Mouse (Mus musculus): ENCODE data around the gene Ddr1. TPM values are rescaled to one million over a fixed set of nuclear protein-coding genes. Genes with fewer than 3 reads are reported as not detected.

Gene Ddr1
- polyA plus RNA-seq, 1 experiment from 2014 or later: 49.1 TPM

DNA sequence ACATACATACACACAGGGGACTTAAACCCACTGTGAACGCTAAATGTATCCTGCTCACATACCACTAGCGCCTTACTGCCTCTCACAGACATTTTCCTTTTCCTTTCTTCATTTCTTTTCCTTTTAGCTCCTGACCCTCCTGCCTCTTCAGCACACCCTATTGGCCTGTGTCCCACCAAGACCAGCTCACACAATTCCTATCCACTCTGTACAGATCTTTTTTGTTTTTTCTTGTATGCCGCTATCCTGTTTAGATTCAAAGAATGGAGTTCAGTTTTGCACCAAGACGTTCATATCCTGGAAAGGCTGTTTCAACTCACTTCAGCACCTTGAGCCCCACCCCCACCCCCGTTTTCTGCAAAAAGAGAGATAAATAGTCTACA is 5.9 kb downstream of the Ddr1 start:
- H3K27me3 ChIP-seq (replicated peaks; ENCODE audit: low read depth, poor library complexity, severe bottlenecking): peaks cover 69% of the 10 kb centered on the region
- peak overlapping the region; percentile 87 for H3K27ac ChIP-seq (replicated peaks)
- peaks cover 64% of the 10 kb centered on the region for H3K4me1 ChIP-seq
- H3K36me3 ChIP-seq (replicated peaks): peaks cover 22% of the 10 kb centered on the region
- no peak for DNase-seq (ENCODE audit: low spot score)
- WGBS: 31% methylated on average over 5 of the region's 5 CpGs
- peaks cover 7% of the 10 kb centered on the region for H3K9me3 ChIP-seq
- H3K4me3 ChIP-seq: peak overlapping the region; percentile 54

DNA sequence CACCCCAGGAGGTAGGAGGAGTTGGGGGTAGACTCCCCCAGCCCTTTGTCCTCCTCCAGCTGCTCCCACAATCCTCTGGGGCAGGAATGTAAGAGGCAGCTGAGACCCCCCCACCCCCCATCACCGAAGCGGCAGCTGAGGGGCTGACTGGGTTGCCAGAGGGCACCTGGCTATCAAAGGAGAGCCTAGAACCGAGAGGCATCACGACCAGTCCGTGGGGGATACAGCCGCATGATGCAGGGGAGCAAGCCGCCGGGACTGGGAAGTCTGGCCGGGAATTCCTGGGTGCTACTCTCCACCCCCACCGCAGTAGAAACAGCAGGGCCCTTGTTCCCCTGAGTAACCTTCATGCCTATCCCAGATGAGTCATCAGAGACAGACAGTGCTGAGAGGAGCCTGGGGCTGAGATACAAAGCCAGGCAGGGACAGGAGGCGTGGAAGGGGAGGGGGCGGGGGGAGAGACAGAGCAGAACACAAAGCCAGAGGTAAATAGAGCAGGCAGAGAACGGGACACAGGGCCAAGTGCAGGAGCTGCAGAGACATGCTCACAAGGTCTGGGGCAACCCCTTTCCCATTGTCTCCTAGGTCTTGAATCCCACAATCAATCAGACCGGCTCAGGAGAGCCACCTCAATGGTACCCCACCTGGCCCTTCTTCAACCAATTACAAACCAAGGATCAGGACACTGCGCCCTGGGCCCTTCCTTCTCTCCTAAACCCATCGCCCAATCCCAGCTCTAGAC is 6.5 kb downstream of the Ddr1 start:
- H3K27me3 ChIP-seq (replicated peaks; ENCODE audit: low read depth, poor library complexity, severe bottlenecking): peaks cover 64% of the 10 kb centered on the region
- H3K36me3 ChIP-seq (replicated peaks): peaks cover 28% of the 10 kb centered on the region
- 3% methylated on average over 16 of the region's 16 CpGs for WGBS
- H3K9me3 ChIP-seq: peaks cover 7% of the 10 kb centered on the region
- peak; percentile 74 for DNase-seq (ENCODE audit: low spot score)
- peak overlapping the region; percentile 54 for H3K4me3 ChIP-seq
- peaks cover 59% of the 10 kb centered on the region for H3K4me1 ChIP-seq
- peak overlapping the region; percentile 87 for H3K27ac ChIP-seq (replicated peaks)

DNA sequence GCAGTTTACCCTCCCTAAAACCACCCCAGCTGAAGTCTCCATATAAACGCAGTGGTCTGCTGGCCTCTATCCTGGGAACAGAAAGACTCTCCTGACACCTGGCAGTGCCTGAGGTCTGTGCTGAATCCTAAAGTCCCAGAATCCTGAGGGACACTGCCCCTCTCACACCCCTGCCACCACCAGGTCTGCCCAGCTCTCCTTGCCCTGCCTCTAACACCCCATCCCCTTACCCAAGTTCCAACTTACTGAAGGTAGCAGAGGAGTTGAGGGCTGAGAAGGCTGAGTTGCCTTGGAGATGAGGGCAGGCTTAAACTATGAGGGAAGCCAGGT is 7.0 kb downstream of the Ddr1 start:
- Histone ChIP-seq H3K4me1 (peaks cover 54% of the 10 kb centered on the region), H3K9me3 (peaks cover 7% of the 10 kb centered on the region), H3K4me3 (peak overlapping the region; percentile 54), H3K36me3 (replicated peaks) (peaks cover 33% of the 10 kb centered on the region), H3K27ac (replicated peaks) (peak overlapping the region; percentile 87), H3K27me3 (replicated peaks; ENCODE audit: low read depth, poor library complexity, severe bottlenecking) (peaks cover 58% of the 10 kb centered on the region)
- WGBS: 18% methylated on average over 1 of the region's 1 CpGs
- no peak for DNase-seq (ENCODE audit: low spot score)

DNA sequence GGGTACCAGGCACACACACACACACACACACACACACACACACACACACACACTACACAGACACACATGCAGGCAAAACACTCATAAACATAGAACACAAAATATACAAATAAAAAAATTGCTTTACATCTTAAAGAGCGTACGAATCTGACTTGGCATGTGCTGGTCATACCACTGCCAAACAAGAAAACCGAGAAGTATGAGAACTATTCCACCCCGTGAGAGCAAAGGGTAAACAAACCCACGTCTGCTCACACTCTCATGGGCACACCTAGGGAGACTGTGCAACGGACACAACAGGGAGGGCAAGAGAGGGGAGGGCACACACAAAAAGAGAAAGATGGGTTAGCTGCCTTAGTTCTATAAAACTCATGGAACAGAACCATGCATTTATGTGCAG is 7.7 kb downstream of the Ddr1 start:
- H3K36me3 ChIP-seq (replicated peaks): peaks cover 40% of the 10 kb centered on the region
- H3K4me1 ChIP-seq: peaks cover 47% of the 10 kb centered on the region
- peaks cover 7% of the 10 kb centered on the region for H3K9me3 ChIP-seq
- H3K27ac ChIP-seq (replicated peaks): no peak overlapping the region; the same call in 1 of the 2 replicates
- no peak for DNase-seq (ENCODE audit: low spot score)
- peaks cover 51% of the 10 kb centered on the region for H3K27me3 ChIP-seq (replicated peaks; ENCODE audit: low read depth, poor library complexity, severe bottlenecking)
- 69% methylated on average over 6 of the region's 6 CpGs for WGBS
- no peak overlapping the region for H3K4me3 ChIP-seq

DNA sequence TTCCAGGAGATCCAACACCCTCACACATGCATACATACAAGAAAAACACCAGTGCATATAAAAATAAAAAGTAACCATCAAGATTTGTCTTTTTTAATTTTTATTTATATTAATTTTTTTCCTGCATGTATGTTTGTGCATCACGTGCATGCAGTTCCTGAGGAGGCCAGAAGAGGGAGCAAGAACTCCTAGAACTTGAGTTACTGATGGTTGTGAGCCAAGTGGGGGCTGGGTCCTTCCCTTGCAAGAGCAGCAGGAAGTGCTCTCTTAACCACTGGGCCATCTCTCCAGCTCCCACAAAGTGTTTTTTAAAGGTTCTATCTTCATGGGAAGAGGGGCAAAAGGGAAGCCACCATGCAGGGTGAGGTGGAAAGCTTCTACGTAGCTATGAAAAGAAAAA is 9.1 kb downstream of the Ddr1 start:
- WGBS: 92% methylated on average over 2 of the region's 2 CpGs
- Histone ChIP-seq H3K4me3 (no peak overlapping the region), H3K9me3 (peaks cover 7% of the 10 kb centered on the region), H3K27me3 (replicated peaks; ENCODE audit: low read depth, poor library complexity, severe bottlenecking) (peaks cover 37% of the 10 kb centered on the region), H3K36me3 (replicated peaks) (peaks cover 54% of the 10 kb centered on the region), H3K27ac (replicated peaks) (no peak overlapping the region), H3K4me1 (peaks cover 33% of the 10 kb centered on the region)
- no peak for DNase-seq (ENCODE audit: low spot score)

DNA sequence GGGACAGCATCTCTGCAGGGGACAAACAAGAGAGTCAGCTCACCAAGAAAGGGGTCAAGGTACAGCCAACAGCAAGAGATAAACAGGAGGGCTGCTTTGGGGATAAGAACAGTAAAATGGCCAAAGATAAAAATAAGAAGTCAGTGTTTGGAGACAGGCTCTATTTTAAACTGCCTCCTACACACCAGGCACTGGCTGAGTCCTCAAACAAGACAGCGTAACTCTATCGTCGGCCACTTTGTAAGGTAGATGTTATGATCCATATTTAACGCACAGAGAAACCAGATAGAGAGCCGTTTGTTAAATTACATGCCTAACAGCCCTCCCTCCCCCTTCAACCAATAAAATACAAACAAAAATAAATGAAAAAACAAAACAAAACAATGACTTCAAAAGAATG is 10.5 kb downstream of the Ddr1 start:
- Histone ChIP-seq H3K9me3 (peaks cover 7% of the 10 kb centered on the region), H3K4me3 (no peak overlapping the region), H3K4me1 (peaks cover 23% of the 10 kb centered on the region), H3K27ac (replicated peaks) (no peak overlapping the region), H3K36me3 (replicated peaks) (peaks cover 64% of the 10 kb centered on the region), H3K27me3 (replicated peaks; ENCODE audit: low read depth, poor library complexity, severe bottlenecking) (peaks cover 24% of the 10 kb centered on the region)
- DNase-seq (ENCODE audit: low spot score): no peak
- WGBS: 93% methylated on average over 5 of the region's 5 CpGs

DNA sequence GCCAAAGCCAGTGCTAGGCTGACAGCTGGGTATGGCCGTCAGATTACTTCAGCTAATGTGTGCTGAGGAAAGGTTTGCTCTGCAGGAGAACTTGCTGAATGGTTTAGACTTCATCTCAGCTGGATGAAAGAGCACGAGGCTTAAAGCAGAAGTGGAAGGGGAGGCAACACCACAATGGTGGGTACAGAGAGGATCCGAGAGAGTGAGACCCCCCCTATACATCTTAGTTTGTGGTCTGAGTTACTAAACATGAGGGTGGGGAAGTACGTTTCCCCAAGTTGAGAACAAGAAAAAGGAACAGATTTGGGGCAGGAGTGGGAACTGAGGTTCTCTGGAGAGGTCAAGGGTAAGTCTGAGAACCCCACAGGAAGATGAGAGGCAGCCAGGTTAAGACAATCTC is 12.1 kb downstream of the Ddr1 start:
- no peak for DNase-seq (ENCODE audit: low spot score)
- peaks cover 79% of the 10 kb centered on the region for H3K36me3 ChIP-seq (replicated peaks)
- WGBS: 81% methylated on average over 4 of the region's 4 CpGs

DNA sequence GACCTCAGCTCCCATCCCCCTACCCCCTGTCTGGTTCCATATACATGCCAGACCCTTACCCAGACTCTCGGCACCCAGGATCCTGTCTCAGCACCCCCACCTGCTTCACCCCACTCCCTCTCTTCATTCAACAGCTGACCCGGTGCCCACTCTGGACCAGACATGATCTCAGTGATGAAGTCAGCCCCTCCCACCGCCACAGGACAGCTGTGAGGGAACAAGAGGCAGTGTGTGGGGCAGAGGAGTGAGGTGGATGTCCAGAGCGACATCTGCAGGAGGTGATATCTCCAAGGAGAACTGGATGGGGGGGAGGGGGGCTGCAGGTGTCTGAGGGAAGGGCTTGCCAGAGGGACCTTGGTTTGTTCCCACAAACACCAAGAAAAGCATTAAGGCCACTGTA is 12.6 kb downstream of the Ddr1 start:
- H3K36me3 ChIP-seq (replicated peaks): peaks cover 84% of the 10 kb centered on the region
- H3K4me3 ChIP-seq: no peak overlapping the region; the same call in 1 of the 2 replicates
- H3K4me1 ChIP-seq: peaks cover 4% of the 10 kb centered on the region; the same call in 1 of the 2 replicates
- no peak overlapping the region for H3K27ac ChIP-seq (replicated peaks)
- H3K27me3 ChIP-seq (replicated peaks; ENCODE audit: low read depth, poor library complexity, severe bottlenecking): 0 out of 2 replicates have a peak, but pooled peaks cover 8% of the 10 kb centered on the region
- no peak for DNase-seq (ENCODE audit: low spot score)
- H3K9me3 ChIP-seq: peaks cover 7% of the 10 kb centered on the region
- WGBS: 79% methylated on average over 4 of the region's 4 CpGs

More for the DNA sequence above, 12.1 kb downstream of the Ddr1 start:
- peaks cover 9% of the 10 kb centered on the region for H3K4me1 ChIP-seq
- no peak overlapping the region for H3K4me3 ChIP-seq
- peaks cover 8% of the 10 kb centered on the region for H3K27me3 ChIP-seq (replicated peaks; ENCODE audit: low read depth, poor library complexity, severe bottlenecking)
- peaks cover 7% of the 10 kb centered on the region for H3K9me3 ChIP-seq
- H3K27ac ChIP-seq (replicated peaks): no peak overlapping the region

DNA sequence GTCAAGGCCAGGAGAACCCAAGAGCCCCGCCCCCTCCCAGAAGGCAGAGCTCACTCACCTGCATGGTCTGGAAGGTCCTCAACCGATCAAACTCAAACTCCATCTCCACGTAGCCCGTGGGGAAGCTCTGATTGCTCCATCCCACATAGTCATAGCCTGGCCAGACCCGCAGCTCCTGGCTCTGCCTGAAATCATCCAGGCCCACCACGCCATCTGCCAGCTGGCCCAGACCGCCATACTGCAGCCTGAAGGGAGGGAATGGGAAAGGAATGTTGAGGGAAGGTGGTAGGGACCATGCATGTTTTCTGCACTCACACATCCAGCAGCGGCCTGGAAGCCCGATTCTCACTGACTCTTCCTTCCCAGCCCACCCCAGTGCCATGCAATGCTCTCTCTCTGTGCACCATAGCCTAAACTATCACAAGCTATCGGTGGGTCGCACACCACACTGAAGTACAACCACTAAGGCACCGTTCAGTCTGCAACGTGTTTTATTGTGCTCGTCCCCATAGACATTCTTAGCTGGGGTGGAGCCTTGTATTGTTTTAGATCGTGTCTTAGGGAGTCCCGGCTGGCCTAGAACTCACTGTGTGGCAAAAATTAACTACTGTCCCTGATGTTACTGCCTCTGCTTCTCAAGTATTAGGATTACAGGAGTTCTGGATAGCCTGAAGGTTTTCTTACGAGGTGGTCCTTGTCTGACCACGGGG is 14.3 kb downstream of the Ddr1 start:
- Histone ChIP-seq H3K36me3 (replicated peaks) (peaks cover 92% of the 10 kb centered on the region), H3K27ac (replicated peaks) (no peak overlapping the region), H3K4me3 (no peak overlapping the region), H3K27me3 (replicated peaks; ENCODE audit: low read depth, poor library complexity, severe bottlenecking) (peaks cover 16% of the 10 kb centered on the region), H3K9me3 (peaks cover under 1% of the 10 kb centered on the region; the same call in 1 of the 2 replicates), H3K4me1 (peaks cover 13% of the 10 kb centered on the region)
- no peak for DNase-seq (ENCODE audit: low spot score)
- WGBS: 91% methylated on average over 18 of the region's 18 CpGs

DNA sequence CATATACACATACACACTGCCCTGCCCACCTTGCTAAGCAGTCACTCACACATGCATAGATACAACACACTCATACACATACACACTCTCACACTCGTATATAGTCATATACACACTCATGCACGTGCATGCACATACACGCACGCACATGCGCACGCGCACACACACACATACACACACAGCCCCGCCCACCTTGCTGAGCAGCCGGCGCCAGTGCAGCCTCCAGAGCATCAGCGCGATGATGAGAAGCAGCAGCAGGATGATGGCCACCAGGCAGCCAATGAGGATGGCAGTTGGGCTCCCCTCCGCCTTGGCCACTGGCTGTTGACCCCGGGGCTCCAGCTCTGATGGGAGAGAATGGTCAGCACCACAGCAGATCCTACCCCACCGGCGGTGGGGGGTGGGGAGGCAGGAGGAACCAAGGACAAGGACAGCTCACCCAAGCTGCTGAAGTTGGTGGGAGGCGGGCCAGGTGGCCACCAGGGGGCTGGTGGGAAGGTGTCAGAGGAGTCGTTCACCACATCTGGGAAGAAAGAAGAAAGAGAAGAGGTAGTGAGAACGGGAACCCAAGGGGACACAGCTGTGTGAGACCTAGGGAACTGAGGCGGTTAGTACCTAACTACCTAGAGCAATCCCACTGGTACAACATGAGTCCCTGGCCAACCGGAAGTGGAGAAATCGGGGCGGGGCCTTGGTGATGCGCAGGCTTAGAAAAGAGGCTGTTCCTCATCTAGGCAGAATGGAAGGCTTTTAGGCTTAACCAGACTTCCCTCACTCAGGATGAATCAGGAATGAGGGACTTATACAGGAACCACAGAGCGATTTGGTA is 15.9 kb downstream of the Ddr1 start:
- Histone ChIP-seq H3K36me3 (replicated peaks) (peaks cover 100% of the 10 kb centered on the region), H3K27ac (replicated peaks) (no peak overlapping the region), H3K9me3 (no peaks in the 10 kb centered on the region), H3K4me3 (no peak overlapping the region), H3K27me3 (replicated peaks; ENCODE audit: low read depth, poor library complexity, severe bottlenecking) (peaks cover 16% of the 10 kb centered on the region), H3K4me1 (peaks cover 14% of the 10 kb centered on the region)
- no peak for DNase-seq (ENCODE audit: low spot score)
- 87% methylated on average over 25 of the region's 25 CpGs for WGBS

DNA sequence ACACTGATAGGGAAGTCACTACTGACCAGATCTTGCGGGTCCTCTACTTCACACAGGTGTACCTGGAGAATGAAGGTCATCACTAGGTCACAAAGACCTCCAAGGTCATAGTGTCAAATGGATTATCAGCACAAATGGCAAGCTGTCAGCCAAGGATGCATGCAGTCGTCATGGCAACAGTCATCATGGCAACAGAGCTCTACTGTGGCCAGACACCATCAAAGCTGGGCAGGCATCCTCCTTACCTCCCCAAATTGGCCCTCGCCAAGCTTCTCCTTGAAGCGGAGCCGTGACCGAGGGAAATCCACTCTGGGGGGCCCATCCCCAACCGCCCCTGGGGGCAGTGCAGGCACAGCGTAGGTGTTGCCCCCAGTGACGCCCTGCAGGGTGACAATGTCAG is 19.4 kb downstream of the Ddr1 start:
- peaks cover 16% of the 10 kb centered on the region for H3K27me3 ChIP-seq (replicated peaks; ENCODE audit: low read depth, poor library complexity, severe bottlenecking)
- no peak overlapping the region for H3K27ac ChIP-seq (replicated peaks)
- no peak for DNase-seq (ENCODE audit: low spot score)
- 82% methylated on average over 9 of the region's 9 CpGs for WGBS
- H3K4me1 ChIP-seq: peaks cover 21% of the 10 kb centered on the region
- no peaks in the 10 kb centered on the region for H3K9me3 ChIP-seq
- H3K4me3 ChIP-seq: no peak overlapping the region
- H3K36me3 ChIP-seq (replicated peaks): peaks cover 96% of the 10 kb centered on the region

DNA sequence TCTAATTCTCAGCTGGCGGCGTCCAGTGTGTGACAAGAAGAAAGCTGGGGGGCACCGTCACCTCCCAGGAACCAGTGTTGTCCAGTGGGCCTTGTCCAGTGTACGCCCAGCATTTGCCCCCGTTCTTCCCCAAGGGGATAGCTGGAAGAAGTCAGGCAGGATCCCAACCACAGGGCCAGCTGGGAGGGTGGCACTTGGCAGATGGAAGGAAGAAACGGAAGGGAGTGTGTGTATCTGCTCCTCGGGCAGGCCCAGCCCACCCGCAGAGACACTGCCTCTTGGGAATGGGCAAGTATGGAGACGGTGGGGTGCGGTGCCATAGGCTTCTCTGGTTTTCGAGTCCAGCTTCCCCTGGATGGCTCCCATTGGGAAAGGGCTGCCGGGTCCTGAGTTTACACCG is 22.4 kb downstream of the Ddr1 start:
- 88% methylated on average over 13 of the region's 13 CpGs for WGBS
- Histone ChIP-seq H3K27me3 (replicated peaks; ENCODE audit: low read depth, poor library complexity, severe bottlenecking) (peaks cover 12% of the 10 kb centered on the region), H3K4me1 (peaks cover 21% of the 10 kb centered on the region), H3K27ac (replicated peaks) (no peak overlapping the region), H3K4me3 (no peak overlapping the region; the same call in 1 of the 2 replicates), H3K36me3 (replicated peaks) (peaks cover 65% of the 10 kb centered on the region), H3K9me3 (no peaks in the 10 kb centered on the region)
- DNase-seq (ENCODE audit: low spot score): no peak

Data from embryonic facial prominence, embryonic 10.5 days (tissue).